Comparison of ENCODE assay signal across 23 mouse cellular contexts in the genomic region with DNA sequence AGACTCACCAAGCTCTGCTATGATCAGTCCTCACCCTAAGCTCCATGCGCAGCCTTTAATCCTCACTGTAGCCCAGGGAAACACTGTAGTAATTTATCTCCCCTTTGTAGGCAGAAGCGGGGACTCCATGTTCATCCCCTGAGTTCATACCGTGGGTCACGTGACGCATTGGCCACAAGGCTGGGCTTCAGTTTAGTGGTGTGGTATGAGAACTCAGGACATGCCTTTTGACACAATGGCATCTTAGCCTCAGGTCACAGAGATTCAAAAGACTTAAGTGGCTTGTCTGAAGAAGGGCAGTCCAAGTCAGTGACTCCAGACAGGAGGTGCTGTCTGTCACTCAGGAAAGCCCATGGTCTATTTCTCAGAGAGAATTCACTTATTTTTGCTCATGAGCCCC. TPM values are rescaled to one million over a fixed set of nuclear protein-coding genes. Genes with fewer than 3 reads are reported as not detected.
A peak's percentile ranks its signal among the peaks of the same experiment; 100 is the strongest.
DNase-seq lines count a peak whose midpoint lies in the region; TF ChIP-seq lines count a peak whose summit lies in the region.
"Had no signal": no experiment of that assay in that cellular context is flagged by ENCODE, and none has a peak within 500 bp of the region (broad histone marks: within the 10 kb centered on the region; RNA-seq: fewer than 3 reads in every experiment).

No protein-coding gene starts in this region.

- H3K4me1 ChIP-seq in CH12.LX (ENCODE audit: control insufficient read depth in 1 of 2, insufficient read depth in 2 of 2) = no peaks in the 10 kb centered on the region

- no peak for TF ChIP-seq EP300 in CH12.LX (IDR thresholded peaks at IDR 0.05; ENCODE audit: low read length)

- H3K9me3 ChIP-seq in CH12.LX (replicated peaks; ENCODE audit: low read length) = peaks cover 5% of the 10 kb centered on the region
- H3K9me3 ChIP-seq: G1E had no signal

- peak; percentile 65 for DNase-seq in heart, adult 11 months
- DNase-seq in heart, postnatal 10 days = no peak
- DNase-seq in CH12.LX (ENCODE audit: extremely low read depth) (no peak), adipocyte (ENCODE audit: low spot score) (no peak)
- no peak for DNase-seq in adrenal gland, postnatal 25 days
- DNase-seq: adrenal gland, adult 2 months; adrenal gland, adult 8-10 months; adrenal gland, postnatal 10 days; adrenal gland, postnatal 14 days; adrenal gland, postnatal 36 days; B cell, adult 2 months; cerebellum, adult 11 months; cerebellum, adult 11-12 months; cerebellum, adult 18-20 months; cerebellum, adult 2 months; cerebellum, adult 8-10 months; cerebellum, adult 9-10 months; cerebellum, adult 9-11 months had no signal

- no peak overlapping the region for H3ac ChIP-seq in C2C12 (ENCODE audit: control insufficient read depth, insufficient read length, low read depth)

- no peaks in the 10 kb centered on the region for H3K79me3 ChIP-seq in C2C12 (ENCODE audit: low read depth)

- TF ChIP-seq POLR2A in CH12.LX (IDR thresholded peaks at IDR 0.05; ENCODE audit: low read depth, low read length) = no peak

- H3K27ac ChIP-seq in CH12.LX (ENCODE audit: insufficient read depth, low read depth) = no peak overlapping the region

- no peak overlapping the region for H3K4me2 ChIP-seq in CH12.LX (ENCODE audit: insufficient read depth, low read depth, poor library complexity, severe bottlenecking)

- peaks cover 4% of the 10 kb centered on the region for H3K27me3 ChIP-seq in C2C12 (ENCODE audit: control insufficient read depth, insufficient read depth, insufficient read length)
- H3K27me3 ChIP-seq in CH12.LX (replicated peaks) = peaks cover 70% of the 10 kb centered on the region
- H3K27me3 ChIP-seq: Patski had no signal

- H3K4me3 ChIP-seq in C2C12 (ENCODE audit: insufficient read depth, poor library complexity, severe bottlenecking) = no peak overlapping the region
- no peak overlapping the region for H3K4me3 ChIP-seq in CH12.LX (replicated peaks in 1 of 3; ENCODE audit: low read depth in 2 of 3, low read length in 2 of 3, poor library complexity in 1 of 3)

- in situ Hi-C loops in CH12.LX (cut with MboI; ENCODE audit: low pct_ligation_motif_present, low pct_unique_long_range_greater_than_20kb, low sequenced_read_pairs) = no loop called here

- dilution Hi-C loops in CH12.LX (cut with MboI; ENCODE audit: extremely low pct_ligation_motif_present, extremely low pct_unique_long_range_greater_than_20kb, low sequenced_read_pairs) = no loop called here

- intact Hi-C loops in heart, postnatal 10 days (cut with DNase I) = no loop called here

- TF ChIP-seq CTCF in C2C12 (IDR thresholded peaks at IDR 0.05; ENCODE audit: control insufficient read depth, insufficient read depth, insufficient read length) (no peak), CH12.LX (conservative IDR thresholded peaks at IDR 0.05 in 1 of 2, IDR thresholded peaks at IDR 0.05 in 1 of 2; ENCODE audit: low read depth in 2 of 2, low read length in 2 of 2) (no peak)

- H3K79me2 ChIP-seq in C2C12 (ENCODE audit: control insufficient read depth, insufficient read depth) (no peaks in the 10 kb centered on the region), CH12.LX (replicated peaks; ENCODE audit: control insufficient read depth, extremely low read depth, insufficient read depth, poor library complexity, severe bottlenecking) (no peaks in the 10 kb centered on the region)

- H3K36me3 ChIP-seq in C2C12 (ENCODE audit: control insufficient read depth, insufficient read depth) (no peaks in the 10 kb centered on the region), CH12.LX (replicated peaks in 1 of 2; ENCODE audit: control insufficient read depth in 1 of 2, insufficient read depth in 1 of 2, low read length in 1 of 2) (no peaks in the 10 kb centered on the region)
- H3K36me3 ChIP-seq: G1E had no signal

- TF ChIP-seq RAD21 in CH12.LX (IDR thresholded peaks at IDR 0.05; ENCODE audit: low read depth, low read length) = no peak

- no peak overlapping the region for H3K9ac ChIP-seq in CH12.LX (ENCODE audit: insufficient read depth, low read depth)

TF ChIP-seq in C2C12, 6 proteins besides CTCF, POLR2A, EP300 and RAD21:
- TF ChIP-seq FOSL1 (IDR thresholded peaks at IDR 0.05; ENCODE audit: insufficient read depth, low read length, poor library complexity, severe bottlenecking) (no peak), USF1 (IDR thresholded peaks at IDR 0.05; ENCODE audit: low read depth) (peak; percentile 55)

TF ChIP-seq in CH12.LX, 34 proteins besides CTCF, POLR2A, EP300 and RAD21:
- TF ChIP-seq USF2 (conservative IDR thresholded peaks at IDR 0.05; ENCODE audit: low read depth, low read length) = peak; percentile 30; the same call in 1 of the 2 replicates
- no peak for TF ChIP-seq POLR2AphosphoS2 (IDR thresholded peaks at IDR 0.05; ENCODE audit: low read depth, low read length)
- no peak for TF ChIP-seq IRF4 (IDR thresholded peaks at IDR 0.05; ENCODE audit: low read depth, low read length)
- peak; percentile 53 for TF ChIP-seq USF1 (IDR thresholded peaks at IDR 0.05; ENCODE audit: low read depth, low read length)

RNA-seq across cellular contexts. Expression of a gene that starts 43.2 kb away (rescaled TPM):
- under 1 TPM; 0.02 to 0.05 TPM for total RNA-seq in heart, postnatal 10 days (2021)
- 0.19 TPM for polyA plus RNA-seq in C2C12 (2012; fragmentation: generic; extraction: Trizol)
- total RNA-seq in CH12.LX (2012; rRNA removed) = under 0.01 and 0.04 TPM in 2 replicates
- not detected in 2 replicates for total RNA-seq in CH12.LX (2014; rRNA removed)
- polyA plus RNA-seq in CH12.LX (2012; ENCODE audit: insufficient read length, low read depth) = not detected in 2 replicates
- total RNA-seq in adrenal gland, postnatal 25 days (2021) = 0.19 TPM in 1 of 2 replicates, not detected in the other
- polyA plus RNA-seq: activated CD4-positive, CD25-positive, alpha-beta regulatory T cell, adult 4 months; CD4-positive, CD25-positive, alpha-beta regulatory T cell, adult 4 months; G1E had no signal
